Mouse (Mus musculus) lung, postnatal 10 days (tissue): Measurements from ENCODE around the gene Dkkl1.

Experiments used
- DNase-seq: peaks from one replicate; pipeline ENCODE4 v3.0.0; 2021

Gene Dkkl1

DNA sequence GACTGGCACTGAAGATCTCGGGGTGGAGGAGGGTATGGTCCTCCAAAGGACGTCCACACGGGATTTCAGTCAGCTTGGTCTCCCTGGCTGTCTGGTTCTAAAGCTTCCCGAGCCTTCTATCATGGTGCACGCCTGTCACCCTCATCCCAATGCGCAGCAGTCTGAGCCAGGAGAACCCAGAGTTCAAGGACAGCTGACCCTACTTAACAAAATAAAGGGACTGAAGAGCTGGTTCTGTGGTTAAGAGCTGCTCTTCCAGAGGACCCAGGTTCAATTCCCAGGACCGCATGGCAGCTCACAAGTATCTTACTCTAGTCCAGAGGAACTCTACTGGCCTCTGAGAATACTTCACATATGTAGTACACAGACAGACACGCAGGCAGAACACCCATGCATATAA is 17.1 kb upstream of the Dkkl1 start:
- DNase-seq, result no peak

DNA sequence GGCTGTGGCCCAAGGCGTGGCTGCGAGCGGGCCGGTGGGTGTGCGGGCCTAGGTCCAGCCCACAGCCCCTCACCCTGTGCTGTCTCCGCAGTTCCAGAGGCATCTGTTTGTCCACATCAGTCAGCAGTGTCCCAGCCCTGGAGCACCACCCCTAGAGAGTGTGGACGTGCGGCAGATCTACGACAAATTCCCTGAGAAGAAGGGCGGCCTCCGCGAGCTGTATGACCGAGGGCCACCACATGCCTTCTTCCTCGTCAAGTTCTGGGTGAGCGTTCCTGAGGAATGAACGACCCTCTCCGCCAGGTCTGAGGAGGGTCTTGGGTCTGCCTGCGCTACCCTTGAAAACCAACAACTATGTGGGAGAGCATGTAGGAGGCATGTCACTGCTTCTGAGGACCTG is 16.6 kb upstream of the Dkkl1 start:
- DNase-seq, result no peak

DNA sequence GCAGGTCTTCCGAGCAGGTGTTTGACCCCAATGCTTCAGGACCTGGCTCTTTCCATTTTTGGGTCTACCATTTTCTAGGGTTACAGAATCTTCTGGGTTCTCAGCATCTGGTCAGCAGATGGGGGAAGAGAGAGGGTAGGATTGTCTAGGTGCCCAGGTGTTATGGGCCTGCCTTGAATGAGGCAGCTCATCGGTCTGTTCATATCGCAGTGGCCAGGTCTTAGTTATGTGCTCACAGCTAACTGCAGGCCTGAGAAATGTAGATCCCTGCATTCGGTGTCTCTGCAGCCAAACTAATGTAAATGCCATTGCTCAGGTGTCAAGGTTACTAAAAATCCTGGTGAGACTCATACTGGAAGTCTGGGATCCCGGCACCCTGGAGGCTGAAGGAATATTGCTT is 14.5 kb upstream of the Dkkl1 start:
- DNase-seq, result no peak

DNA sequence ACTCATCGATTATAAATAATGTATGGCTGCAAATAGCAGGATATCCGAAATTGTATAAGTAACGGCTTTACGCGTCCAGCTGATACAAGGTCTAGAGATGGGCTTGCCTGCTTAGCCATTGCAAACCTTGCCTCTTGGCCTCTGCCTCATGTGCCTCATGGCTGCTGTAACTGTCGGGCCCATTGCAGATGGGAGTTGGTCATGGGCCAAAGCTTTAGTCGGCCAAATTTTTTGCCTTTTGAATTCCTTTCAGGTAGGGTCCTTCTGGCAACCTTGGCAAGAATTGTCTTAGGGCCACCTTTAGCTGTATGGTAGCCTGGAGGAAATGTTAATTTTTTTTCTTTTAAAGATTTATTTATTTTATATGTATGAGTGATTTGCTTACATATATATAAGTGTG is 12.9 kb upstream of the Dkkl1 start:
- DNase-seq, result no peak

DNA sequence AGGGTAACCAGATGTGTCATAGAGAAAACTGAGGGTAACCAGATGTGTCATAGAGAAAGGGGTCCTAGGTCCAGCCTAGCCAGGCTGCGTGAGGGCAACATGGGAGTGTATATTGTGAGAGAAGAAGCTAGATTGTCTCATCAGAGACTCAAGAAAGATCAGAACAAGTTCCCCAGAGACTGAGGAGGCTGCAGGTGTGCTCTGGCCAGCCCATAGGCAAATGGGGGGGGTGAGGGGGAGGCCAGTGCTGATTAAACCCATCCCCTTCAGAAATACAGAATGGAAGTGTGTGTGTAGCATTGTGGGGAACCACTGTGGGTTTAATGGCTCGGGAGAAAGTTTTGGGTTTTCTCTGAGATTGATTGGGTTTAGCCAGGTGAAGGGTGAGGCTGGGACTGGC is 9.7 kb upstream of the Dkkl1 start:
- DNase-seq, result no peak

DNA sequence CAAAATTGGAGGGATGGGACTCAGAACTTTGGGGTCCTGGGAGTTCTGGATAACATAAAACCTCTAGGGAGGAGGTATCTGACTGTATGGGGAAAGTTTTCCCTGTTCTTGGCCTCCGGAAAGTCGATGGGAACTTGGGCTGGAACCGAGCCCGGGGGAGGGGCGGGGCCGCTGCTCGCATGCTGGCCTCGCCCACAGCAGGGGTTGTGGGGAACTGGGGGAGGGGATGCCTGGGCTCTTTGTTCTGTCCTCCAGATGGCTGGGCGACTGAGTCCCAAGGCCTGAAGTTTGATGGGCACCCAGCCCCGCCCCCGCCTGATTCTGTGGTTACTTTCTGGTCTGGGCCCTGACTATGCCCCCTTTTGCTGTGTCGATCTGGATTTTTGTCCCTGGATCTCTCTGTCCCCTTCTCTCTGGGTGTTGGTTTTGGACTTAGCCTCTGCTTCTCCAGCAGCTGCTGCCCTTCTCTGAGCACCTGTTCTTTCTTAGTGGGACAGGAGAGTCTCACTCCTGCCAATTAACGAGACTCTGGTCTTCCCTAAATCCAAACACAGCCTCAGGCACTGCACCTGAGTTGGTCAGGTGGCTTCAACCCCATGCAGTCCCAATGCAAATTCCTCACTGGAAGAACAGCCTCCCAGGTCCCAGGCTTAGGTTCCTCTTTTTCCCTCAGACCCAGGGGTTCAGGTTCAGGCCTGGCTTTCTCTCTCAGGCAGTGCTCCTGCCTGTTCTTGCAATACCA is 4.7 kb upstream of the Dkkl1 start:
- peak; percentile 88 for DNase-seq

DNA sequence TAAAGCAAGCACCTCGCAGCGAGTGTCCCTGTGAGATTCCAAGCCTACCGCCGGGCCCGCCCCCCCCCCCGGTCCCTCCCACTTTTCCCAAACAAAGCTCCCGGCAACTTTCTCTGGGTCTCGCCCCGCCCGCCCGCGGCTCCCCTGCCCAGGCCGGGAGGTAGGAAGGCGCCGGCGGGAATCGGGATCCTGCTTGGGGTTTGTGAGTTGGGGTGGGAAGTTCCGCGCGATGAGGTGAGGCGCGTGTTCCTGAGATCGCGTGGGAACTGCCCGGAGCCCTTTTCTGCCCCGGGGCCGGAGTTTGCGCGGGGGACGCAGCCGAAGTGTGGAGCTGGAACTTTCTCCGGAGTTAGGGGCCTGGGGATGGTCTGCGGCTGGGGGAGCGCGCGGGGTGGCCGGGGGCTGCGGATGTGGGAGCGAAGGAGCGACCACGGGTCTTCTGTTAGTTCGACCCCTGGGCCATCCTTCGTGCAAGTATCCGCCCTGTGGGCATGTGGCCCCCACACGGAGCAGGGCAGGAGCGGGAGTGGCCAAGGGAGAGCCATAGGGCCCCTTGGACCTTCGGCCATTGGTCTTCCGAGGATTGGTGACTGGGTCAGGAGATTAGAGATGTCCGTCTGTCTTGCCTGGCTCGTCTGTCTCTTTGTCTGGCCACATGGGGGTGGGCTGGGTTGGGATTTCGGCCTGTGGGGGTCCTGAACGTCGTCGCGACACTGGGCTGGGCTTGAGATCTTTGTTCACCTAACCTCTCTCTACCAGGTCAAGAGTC is 3.9 kb upstream of the Dkkl1 start, which contains the start of gene Tead2:
TSS of gene Tead2 (plus strand) at position 81 of the 769 bp plus-strand sequence.
- DNase-seq, result peak; percentile 74

DNA sequence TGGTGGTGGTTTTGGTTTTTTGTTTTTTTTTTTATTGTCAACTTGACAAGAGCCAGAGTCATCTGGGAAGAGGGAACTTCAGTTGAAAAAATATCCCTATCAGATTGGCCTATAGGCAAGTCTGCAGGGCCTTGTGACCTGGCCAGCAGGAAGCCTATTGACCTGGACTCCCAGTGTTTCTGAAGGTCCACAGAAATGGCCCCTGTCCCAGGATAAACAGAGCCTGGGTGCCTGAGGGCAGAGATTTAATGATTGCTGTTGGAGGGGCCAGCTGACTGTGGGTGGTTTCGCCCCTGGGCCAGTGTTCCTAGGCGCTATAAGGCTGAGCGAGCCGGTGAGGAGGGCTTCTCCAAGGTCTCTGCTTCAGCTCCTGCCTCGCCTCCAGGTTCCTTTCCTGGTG is 1.8 kb upstream of the Dkkl1 start:
- DNase-seq, result no peak

DNA sequence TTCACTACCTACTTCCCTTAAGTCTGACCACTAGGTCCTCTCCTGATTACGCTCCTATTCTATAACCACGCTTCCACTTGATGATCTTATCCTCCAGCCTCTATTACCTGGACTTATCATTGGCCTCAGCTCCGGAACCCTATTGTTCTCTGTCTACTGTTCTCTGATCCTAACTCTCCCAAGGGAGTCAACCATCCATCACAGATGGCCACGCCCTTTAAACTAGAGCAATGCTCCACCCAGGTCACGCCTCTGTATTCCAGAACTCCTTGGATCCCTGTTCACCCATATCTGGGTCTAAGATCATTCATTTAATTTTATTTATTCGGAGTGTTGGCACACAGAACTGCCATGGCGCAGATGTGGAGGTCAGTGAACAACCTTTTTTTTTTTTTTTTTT is 409 bp upstream of the Dkkl1 start:
- DNase-seq, result no peak

DNA sequence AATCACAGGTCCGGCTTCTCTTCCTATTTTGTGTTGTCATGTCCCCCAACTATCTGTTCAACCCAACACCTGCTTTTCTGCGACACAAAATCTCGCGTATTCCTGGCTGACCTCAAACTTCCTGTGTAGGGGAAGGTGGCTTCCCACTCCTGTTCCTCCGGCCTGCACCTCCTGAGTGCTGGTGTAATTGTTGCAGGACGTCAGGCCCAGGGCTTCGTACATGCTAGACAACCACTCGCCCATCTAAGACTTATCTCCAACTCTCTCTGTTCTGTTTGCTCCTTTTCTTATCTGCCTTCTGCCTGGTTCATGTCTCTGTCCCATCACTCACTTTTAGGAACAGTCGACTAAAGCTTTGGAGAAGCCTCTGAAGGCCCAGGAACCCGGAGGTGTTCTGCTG is 877 bp downstream of the Dkkl1 start:
- no peak for DNase-seq

DNA sequence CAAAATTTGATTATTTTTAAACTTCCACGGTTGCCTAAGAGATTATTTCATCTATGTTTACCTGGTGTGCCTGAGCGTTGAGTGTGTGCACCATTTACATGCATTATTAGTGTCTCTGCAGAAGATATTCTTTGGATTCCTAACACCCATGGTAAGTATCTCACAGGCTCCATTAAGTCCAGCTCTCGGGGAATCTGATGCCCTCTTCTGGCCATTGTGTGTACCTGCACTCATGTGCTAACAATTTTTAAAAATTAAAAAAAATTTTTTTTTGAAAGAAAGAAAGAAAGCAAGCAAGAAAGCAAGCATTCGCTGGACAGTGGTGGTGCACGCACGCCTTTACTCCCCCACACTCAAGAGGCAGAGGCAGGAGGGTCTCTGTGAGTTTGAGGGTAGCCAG is 3.7 kb downstream of the Dkkl1 start:
- DNase-seq, result no peak

DNA sequence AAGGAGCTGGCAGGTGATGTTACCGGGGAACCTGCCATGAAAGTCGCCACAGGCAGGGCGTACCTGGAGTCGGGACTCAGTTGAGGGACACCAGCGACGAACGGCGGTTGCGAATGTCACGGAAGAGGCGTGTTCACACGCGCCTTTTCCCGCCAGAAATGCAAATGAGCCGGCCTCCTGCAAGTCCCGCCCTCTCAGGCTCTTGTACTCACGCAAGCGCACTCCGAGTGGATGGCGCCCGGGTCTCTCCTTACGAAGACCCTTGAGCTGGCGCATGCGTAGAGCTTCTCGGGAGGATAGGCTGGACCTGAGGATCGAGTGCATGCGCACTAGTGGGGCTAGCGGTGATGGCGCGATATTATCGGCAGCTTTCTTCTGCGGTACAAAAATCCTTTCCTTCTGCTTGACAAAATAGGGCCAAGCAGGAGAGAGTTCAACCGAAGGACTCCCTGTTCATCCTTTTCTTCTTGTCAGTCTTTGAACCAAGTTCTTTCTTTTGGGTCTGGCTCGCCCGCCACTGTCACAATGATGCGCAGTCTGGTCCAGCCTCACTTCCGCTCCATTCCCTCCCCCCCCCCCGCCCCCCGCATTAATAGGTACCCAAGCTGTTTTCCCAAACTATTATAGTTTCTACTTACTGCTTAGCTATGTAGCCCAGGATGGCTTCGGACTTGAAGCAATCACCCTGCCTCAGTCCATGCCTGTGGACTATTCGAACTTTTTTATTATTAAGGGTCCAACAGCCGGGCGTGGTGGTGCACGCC is 7.4 kb downstream of the Dkkl1 start, which contains the start of gene Ccdc155:
TSS of gene Ccdc155 (minus strand) at position 513 of the 764 bp plus-strand sequence.
- peak; percentile 95 for DNase-seq

DNA sequence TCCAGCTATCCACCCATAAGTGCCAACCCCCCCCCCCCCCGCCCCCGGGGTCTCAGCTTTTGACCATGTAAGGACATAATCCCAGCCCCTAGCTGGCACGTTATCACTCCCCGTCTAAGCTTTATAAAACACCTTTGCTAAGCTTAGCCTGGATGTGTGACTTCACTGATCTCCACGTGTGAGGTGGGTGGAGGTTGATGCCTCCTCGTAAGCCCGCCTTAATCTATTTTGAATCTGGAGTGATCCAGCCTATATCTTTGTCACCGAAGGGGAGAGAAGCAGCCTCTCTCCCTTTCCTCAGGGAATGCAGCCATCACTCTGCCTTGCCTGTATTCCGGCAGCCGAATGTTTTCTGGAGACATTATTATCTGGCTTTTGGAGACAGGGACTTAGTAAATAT is 9.3 kb downstream of the Dkkl1 start:
- no peak for DNase-seq

DNA sequence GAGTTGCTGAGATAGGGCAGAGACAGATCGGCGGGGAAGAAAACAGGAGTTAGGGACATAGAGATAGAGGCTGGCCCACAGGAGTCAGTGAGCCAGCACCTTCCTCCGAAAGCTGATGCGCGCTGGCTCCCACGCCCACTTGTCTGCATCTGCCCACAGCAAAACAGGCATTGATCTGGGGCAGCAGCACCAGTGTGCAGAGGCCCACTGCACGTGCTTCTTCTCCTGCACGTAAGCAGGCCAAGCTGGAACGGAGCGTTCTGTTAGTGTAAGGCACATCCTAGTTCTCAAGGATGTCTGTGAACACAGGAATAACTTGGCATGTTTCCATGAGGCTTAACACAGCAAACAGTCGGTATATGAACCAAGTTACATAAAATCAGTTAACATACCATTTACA is 13.0 kb downstream of the Dkkl1 start:
- no peak for DNase-seq

DNA sequence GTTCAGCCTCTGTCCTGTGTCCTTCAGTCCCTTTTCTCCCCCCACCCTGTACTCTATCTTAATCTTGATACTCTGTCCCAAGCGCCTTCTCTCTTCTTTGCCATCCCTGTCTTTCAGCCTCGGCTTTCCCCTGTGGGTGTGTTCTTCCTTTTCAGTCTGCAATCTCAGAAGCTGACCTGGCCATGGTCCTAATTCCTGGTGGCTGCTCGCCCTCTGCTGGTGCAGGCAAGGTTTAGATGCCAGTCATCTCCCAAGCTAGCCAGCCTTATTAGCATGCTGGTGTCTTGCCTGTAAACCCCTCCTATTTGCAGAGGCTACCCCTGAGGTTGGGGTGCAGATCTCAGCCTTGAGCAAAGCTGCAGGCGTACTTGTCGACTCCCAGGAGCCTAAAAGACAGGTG is 13.5 kb downstream of the Dkkl1 start:
- peak; percentile 87 for DNase-seq

DNA sequence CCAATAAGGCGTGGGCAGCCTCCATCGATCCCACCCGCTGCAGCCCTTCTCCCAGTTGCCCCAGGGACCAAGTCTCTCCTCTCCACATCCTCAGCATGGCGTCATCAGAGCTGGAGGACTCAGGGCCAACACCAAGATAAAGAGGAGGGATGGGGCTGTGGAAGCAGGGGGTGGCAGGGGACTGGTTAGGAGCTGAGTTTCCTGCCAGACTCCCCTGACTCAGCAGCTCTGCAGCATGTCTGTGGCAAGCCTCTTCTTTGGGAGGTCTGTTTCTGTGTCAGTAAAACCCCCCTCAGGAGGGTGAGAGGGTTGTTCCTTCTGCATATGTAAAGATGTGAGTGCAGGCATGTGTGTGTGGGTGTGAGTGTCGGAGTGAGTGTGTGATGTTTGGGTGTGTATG is 15.0 kb downstream of the Dkkl1 start:
- no peak for DNase-seq

DNA sequence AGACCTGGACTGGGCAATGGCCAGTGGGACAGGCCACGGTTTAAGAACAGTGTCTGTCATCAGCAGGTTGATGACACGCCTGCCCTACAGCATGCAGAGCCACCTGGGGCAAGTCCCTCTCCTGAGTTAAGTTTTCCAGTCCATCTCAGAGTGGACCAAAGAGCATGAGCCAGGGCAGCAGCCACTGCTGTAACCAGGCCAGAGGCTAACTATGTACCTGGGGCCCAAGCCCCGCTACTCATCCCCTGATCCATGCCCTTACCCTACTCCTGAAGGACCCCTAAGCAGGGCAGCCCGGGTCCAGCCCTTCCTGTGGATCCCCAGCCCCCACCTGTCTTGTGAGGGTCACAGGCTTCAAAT is 15.8 kb downstream of the Dkkl1 start:
- no peak for DNase-seq

DNA sequence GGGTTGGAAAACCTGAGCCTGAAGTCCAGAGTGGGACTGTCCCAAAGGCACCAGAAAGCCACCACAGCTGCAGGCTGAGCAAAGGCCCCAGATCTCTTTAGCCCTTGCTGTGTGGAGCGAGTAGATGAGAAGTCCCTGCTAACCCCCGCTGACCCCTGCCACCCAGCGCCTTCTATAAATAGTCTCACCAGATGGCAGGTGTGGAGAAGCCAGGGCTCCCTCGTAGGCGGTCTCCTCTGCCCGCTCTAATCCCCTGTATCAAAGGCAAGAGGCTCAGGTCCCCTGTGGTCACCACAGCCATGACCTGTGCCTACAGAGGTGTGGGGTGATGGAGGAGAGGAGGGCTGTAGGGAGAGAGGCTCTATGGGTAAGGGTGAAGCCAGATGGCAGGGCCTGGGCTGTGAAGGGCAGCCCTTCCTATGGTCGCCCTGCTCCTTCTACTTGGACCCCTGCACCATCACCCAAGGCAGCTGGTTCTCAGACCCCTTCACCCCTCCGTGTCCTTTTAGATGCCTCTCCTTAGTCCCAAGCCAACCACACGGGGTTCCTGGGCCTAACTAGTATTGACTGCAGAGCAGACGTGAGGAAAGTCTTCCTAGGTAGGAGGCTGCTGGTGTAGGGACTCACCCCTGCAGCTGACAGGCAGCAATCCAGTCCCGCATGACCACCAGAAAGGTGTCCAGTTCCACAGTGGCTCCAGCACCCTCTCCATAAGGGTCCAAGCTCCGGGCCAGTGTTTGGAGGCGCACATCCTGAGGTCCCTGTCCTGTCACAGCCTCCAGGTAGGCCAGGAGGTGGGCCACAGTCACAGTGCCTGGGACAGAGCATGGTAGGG is 16.4 kb downstream of the Dkkl1 start:
- DNase-seq, result no peak

DNA sequence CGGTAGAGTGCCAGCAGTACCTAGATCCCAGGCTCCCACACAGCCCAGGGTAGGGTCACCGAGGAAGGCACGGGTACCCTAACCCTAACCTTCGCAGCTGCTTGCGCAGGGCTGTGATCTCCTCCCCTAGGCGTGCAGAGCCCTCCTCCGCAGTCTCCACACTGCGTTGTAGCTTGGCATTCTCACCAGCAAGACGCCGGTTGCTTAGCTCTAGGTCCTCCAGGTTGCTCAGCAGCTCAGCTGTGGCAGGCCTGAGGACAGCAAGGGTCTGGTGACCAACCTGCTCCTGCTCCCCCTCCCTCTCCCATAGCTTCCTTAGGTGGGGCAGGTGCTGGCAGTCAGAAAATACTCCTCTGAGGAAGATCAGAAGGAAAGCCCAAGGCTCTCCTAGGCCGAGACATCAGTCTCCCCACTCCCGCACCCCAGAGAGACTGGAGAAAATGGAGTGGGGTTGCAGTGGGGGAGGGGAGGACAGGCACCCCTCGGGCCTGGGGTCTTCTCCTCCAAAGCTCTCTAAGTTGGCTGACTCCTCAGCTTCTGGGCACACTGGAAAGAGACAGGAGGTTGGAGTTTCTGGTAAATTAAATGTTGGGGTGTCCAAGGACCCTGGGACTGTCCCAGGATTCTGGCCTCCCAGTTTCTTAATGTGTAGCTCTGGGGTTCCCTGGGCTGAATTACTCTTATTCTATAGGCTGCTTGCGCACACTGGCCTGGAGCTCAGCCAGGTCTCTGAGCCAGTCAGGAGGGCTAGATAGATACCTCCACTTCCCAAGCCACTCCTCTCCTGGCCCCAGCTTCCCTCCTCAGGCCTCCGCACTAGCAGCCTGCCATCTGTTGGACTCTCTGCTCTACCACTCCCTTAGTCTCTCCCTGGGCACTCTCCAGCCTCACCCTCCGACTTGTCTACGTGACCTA is 17.8 kb downstream of the Dkkl1 start:
- DNase-seq, result no peak

DNA sequence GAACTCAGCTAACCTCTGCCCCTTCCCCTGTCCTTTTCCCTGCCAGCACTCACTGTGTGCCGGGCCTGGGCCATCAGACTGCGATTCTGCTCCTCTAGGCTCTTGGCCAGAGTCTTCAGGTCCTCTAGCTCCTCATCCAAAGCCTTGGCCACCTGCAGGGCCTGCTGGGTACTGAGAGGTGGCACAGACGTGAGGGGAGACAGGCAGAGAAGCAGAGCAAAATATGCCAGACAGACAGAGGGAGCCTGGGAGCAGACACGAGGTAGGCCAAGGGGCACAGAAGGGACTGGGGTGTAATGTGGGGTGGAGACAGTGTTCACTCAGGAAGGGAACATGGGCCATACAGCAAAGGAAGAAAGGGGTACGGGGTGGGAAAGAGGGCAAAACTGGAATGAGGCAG is 18.5 kb downstream of the Dkkl1 start:
- DNase-seq, result no peak

DNA sequence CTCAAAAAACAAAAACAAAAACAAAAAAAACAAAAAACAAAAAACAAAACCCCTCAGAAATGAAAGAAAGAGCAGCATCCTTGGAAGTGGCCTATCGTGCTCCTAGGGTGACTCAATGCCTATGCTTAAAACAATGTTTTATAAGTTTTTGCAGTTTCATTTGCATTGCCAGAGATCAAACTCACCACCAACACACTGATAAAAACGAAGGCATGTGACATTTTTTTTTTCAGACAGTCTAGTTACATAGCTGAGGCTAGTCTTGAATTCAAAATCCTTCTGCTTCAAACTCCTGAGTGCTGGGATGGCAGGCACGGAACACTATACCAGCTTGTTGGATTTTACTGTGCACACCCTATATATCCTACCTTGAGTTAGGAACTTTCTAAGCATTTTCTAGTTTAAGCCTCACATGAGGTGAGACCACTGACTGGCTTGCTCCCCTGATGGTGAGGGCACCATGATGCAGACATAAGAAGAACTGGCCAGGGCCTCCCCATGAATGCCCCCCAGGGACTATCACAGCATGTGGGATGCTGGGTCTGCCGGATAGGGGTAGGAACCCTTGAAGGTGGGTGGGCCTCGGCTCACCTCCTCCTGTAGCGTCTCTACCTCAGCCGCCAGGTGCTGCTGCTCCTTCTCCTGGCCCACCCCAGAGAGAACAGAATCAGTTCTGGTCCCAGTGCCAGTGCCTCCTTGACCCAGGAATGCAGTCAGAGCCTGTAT is 19.2 kb downstream of the Dkkl1 start:
- no peak for DNase-seq
